Mouse (Mus musculus) thymus, postnatal 36 days (tissue): ENCODE data around the gene Plin1.
A peak's percentile ranks its signal among the peaks of the same experiment; 100 is the strongest.

Experiments used
- DNase-seq, 2 experiments: peaks; one replicate each; pipeline ENCODE4 v3.0.0; 2022; ENCODE audit warnings: mixed read lengths in 2 of 2

Gene Plin1

DNA sequence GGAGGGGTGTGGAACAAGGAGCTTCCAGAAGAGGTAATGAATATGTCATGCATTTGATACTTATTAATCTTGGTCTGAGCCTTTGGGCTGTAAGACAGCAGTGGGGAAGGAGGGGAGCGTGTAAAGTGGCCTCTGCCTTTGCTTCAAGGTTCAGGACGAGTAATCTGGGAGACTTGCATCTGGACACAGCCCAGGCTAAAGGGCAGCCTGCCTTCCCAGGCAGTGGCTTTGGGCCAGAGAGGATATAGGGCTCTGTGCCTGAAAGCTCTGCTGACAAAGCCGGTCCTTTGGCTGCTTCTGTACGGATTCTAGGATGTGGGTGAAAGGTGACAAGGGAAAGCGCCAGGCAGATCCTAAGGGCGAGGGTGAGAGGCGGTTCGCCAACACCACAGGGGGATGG is 1.9 kb upstream of the Plin1 start:
- DNase-seq: no peak

DNA sequence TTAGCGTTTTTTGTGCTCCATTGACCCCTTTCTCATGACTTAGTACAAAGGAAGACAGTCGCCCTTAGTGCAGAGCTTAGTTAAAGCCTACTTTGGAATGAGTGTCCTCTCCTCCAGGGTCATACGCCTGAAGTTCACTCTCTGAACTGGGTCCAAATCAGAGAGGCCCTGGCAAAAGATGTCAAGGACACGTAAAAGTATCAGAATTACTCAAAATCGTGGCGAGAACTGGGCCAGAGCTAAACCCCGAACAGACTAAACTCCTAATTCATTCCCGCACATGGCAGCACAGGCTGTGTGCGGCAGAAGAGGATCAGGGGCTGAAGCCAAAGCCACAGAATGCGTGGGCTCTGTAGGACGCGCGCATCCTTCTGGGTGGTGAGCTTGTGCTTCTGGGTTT is 1.3 kb downstream of the Plin1 start:
- DNase-seq: no peak

DNA sequence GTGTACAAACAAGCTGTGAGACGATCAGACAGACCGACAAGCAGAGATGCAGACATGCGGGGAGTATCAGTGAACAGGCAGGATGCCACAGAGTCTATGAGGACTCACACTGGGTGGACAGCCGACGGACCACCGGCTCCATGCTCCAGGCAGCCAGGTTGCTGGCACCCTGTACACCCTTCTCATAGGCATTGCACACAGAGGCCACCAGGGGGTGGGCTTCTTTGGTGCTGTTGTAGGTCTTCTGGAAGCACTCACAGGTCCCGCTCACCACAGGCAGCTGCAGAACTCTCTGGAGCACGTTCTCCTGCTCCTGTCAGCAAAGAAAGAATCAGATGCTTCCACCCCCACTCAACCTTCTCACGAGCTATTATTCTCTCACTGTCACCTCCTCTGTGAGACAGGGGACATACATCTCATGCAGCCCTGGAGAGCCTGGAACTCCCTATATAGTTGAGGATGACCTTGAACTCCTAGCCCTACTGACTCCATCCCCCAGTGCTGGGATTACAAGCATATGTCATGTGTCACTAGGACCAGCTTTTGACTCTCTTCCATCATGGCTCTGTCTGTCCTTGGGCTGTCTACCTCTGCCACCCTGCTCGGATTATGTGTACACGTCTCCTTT is 2.8 kb downstream of the Plin1 start:
- peak; percentile 22 to 33 for DNase-seq

DNA sequence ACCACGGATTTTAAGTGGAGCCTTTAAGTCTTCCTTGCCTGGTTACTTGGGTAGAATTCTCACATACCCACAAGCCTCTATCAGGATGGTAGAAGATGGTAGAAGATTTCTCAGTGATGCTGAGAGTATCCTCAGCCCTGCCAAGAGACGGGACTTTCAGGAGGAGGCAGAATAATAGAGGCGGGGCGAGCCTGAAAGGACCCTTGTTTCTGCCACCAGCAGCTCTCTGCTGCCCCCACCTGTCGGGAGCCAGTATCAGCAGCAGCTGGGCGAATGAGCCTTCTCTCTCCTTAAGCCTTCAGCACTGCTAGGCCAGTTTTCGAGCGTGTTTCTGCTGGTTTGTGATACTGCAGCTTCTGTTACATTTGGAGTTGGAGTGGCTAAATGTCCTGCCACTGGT is 3.5 kb downstream of the Plin1 start:
- peak; percentile 69 to 71 for DNase-seq

DNA sequence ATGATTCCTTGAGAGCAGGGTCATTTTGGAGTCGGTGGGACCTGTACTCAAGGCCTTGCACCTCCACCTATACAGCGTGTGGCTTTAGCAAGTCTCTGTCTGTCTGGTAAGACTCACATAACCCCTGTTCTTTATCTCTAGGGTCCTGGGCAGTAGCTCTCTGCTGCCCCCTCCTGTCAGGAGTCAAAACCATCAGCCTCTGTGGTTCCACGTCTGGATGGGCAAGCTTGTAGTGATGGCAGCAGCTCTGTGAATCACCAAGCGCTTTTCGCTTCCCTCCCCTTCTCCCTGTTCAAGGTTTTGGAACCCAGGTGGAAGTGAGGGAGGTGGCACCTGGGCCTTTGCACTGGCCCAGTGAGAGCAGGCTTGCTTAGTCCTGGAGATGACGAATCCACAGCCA is 4.5 kb downstream of the Plin1 start:
- DNase-seq: peak; percentile 72

DNA sequence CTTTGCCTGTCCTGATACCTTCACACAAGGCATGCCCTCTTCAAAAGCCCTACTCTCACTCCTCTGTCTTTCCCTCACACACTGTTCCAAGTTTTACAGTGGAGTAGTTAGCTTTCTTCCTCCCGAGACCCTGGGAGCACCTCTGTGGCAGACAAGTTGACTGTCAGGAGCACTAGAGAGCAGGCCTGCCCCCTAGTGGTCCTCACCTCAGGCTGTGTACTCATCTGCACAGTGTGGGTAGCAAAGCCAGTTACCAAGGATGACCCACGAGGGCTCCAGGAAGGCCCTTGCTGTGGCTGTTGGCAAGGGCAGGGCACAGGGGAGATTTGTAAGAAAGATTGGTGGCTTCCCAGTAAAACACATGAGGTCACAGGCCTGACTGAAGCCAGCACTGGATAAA is 5.6 kb downstream of the Plin1 start:
- peak; percentile 66 to 69 for DNase-seq

DNA sequence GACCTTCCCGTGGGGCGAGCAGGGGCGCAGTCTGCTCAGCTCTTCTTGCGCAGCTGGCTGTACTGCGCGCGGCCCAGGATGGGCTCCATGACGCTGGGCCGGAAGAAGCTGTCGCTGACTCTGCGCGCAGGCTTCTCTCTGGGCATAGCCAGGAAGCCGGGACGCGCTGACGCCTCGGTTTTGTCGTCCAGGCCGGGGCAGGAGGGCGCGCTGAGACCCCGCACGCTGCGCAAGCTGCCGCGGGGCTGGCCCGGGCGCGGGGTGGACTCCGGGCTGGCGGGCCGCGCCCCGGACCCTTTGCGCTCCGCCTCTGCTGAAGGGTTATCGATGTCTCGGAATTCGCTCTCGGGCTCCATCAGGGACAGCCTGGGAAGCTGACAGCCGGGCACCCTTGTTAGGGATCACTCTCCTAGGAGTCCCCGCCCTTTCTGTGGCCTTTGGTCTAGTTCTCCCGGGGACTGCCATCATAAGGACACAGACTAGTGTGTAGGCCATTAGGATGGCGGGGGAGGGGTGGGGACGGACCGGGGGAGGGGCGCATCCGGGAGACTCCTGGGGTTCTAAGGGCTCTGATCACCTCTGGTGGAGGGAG is 11.2 kb downstream of the Plin1 start:
- peak; percentile 76 to 82 for DNase-seq

DNA sequence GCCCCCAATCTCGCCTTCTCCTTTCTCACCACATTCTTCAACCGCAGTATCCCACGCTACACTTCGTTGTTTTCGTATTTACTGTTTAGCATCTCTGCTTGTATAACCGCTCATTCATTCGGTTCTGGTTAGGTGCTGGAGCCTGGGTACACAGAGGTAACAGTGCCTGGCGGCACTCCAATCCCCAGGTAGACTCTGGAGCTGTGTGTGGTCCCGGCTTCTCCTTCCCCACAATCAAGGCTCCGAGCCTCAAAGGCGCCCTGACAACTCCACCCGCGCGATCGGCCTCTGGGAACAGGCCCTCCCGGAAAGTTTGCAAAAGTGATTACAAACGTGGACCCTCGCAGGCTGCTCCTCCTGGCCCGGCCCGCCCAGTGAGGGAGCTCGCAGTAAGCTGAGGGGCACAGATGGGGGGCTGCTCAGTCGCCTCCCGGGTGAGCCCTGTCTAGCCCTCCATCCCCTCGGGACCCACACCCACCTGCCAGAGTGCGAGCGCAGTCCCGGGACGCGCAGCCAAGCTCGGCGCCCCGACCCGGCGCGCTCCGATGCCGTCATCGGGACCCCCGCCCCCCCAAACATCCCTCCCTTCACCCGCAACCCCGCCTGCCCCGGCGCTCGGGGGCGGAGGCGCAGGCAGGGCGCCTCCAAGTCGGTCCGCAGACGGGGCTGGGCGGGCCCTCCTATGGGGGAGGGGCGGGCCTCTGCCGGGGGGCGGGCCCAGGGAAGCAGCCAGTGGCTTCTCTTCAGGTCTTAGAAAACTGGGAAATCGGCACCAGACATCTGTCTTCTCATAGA is 17.3 kb downstream of the Plin1 start, which contains the start of gene Kif7:
Gene Kif7 (minus strand): TSS at position 534 of the 795 bp plus-strand sequence.
- peak; percentile 81 to 89 for DNase-seq

DNA sequence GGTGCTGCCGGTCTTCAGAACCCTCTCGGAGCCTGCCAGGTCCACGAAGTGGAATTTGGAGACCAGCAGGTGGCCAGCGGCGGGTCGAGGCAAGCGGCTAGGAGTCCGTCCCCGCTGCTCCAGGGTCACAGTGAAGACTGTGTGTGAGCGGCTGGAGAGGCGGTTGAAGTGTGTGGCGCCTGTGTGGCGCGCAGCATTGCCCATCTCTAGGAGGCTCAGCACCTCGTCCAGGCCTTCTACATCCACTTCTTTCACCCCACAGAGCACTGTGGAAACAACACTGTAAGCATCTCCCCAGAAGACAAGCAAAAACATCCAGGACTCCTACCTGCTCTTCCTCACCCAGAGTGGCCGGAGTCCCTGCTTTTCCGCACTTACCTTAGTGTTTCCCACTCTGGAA is 21.9 kb downstream of the Plin1 start:
- no peak for DNase-seq

DNA sequence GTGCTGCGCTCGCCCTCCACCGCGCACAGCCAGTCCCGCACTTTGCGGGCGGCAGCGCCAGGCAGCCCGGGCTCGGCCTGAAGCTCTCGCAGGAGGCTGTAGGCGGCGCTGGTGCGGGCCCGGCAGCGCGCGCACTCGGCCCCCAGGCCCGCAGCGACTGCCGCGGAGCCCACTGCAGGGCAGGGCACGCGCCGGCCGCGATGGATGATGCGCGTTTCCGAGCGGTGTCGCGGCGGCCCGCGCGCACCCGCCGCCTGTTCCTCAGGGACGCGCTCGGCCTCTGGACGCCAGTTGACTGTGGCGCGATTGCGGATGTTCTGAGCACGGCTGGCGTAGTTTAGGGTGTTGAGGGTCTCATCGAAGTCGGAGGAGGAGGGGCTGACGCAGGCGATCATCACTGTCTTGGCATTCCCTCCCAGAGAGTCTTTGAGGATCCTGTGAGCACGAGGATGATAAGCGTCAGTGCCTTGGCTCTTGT is 22.5 kb downstream of the Plin1 start:
- no peak for DNase-seq

DNA sequence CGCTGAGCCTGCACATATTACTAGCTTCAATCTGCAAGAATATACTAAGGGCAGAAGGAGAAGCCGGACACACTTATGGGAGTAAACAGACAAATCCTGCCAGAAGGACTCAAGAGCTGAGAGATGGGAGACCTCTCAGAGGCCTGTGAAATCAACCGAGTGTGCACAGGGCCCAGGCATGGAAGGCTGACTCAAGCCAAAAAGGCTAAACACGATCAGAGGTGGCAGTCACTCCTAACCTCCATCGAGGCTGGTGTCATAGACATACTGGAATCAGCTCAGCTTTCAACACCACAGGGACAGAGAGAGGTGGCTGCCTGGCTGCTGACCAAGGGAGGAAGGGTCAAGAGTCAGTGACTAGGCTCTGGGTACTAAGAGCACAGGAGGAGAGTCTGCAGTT is 27.5 kb downstream of the Plin1 start:
- no peak for DNase-seq

DNA sequence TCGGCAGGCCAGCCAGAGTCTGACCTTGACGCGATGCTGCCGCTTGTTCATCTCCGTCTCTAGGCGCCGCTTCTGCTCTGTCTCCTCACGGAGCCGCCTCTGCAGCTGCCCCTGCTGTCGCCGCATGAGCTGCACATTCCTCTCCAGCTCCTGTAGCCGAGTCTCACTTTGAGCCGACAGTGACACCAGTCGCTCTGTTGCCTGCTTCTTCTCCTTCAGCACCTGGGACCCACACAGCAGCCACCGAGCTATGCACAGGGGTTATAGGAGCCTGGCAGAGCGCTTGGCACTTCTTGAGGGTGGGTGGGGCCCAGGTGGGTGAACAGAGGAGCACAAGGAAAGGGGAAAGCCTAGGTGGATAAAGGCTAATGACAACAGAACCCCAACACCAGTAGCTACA is 29.9 kb downstream of the Plin1 start:
- no peak for DNase-seq

DNA sequence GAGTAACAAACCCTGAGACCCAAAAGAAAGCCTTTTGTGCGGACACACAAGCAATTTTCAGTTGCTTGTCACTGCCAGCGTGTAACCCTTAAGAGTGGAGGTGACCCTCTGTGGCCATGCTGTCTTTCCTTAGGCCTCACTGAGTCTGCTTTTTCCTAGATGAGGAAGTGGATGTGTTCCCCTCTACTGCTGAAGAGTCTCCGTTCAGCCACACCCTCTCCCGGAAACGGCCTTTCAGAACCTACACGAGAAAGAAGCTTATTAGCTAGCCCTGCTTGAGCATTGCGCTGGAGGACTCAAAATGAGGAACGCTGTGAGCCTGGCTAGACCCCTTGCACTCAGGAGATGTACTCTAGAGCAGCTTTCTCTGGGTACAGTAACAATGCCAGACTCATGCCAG is 36.2 kb downstream of the Plin1 start:
- DNase-seq: no peak

DNA sequence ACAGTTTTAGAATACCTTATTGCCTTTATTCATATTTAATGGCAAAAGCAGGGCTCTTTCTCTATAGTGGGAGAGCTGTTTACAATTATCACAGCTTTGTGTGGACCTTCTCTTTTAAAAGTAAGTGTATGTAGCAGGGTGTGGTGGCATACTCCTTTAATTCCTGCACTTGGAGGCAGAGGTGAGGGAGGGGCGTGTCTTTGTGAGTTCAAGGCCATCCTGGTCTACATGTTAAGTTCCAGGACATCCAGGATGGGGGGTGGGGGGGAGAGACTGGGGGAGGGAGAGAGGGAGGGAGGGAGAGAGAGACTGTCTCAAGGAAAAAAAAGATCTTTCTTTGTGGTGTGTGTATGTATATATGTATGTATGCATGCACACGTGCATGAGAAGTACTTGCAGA is 52.5 kb downstream of the Plin1 start:
- no peak for DNase-seq

DNA sequence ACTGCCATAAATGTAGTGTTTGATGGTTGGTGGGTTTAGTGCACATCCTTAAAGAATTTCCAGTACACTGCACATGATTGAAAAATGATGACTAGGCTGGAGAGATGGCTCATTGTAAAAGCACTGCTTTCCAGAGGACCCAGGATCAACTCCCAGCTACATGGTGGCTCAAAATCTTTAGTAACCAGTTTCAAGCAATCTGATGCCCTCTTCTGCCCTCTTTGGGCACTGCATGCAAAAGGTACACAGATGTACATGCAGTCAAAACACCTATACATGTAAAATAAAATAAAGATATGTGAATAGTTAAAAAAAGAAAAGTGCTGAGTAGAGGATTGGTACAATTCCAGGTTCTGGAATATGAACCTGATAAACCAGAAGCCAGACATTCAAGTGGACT is 53.5 kb downstream of the Plin1 start:
- no peak for DNase-seq

DNA sequence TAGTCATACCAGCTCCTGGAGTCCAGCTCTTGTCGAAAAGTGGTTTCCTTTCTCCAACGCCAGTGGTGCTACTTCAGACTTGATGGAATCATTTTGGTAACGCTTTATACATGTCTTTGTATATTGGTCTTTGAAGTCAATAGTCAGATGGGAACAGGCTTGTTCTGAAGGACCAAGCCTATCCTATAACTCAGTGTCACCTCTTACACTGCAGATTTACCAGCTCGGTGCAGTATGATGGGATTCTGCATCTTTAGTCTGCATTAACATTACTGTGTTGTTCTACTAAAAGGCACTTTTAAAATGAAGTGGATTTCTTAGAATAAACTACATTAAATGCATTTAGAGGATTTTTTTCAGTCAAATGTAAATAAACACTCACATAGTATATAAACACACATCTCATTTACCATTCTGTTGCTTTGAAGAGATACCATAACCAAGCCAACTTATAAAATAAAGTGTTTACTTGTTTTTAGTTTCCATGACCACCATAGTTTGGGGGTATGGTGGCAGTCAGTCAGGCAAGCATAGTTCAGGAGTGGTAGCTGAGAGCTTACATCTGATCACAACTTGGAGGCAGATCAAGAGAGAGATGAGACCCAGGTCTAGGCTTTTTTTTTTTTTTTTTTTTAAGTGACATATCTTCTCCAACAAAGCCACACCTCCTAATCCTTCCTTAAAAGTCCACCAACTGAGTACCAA is 61.7 kb downstream of the Plin1 start:
- DNase-seq: no peak
